In genomic region chr9:31029751-31030511, GRCm38 (mm10) we compare ENCODE assay signal across 7 mouse cellular contexts. TPM values are rescaled to one million over a fixed set of nuclear protein-coding genes. Genes with fewer than 3 reads are reported as not detected.
DNase-seq lines count a peak whose midpoint lies in the region; ATAC-seq and TF ChIP-seq lines count a peak whose summit lies in the region.

No protein-coding gene starts in this region.

- no peaks in the 10 kb centered on the region for H3K9me3 ChIP-seq in embryonic facial prominence, embryonic 11.5 days (replicated peaks; ENCODE audit: control insufficient read depth, low read length)
- no peaks in the 10 kb centered on the region for H3K9me3 ChIP-seq in limb, embryonic 12.5 days
- no peaks in the 10 kb centered on the region for H3K9me3 ChIP-seq in midbrain, embryonic 15.5 days

- 1% methylated on average over 47 of the region's 57 CpGs for WGBS in embryonic facial prominence, embryonic 11.5 days
- WGBS in kidney, adult 2 months: 1% methylated on average over 57 of the region's 57 CpGs
- WGBS in limb, embryonic 12.5 days: under 1% methylated on average over 57 of the region's 57 CpGs
- WGBS in midbrain, embryonic 15.5 days: 1% methylated on average over 49 of the region's 57 CpGs
- under 1% methylated on average over 51 of the region's 57 CpGs for WGBS in spleen, adult 2 months

- H3K9ac ChIP-seq in embryonic facial prominence, embryonic 11.5 days (replicated peaks; ENCODE audit: low read length): peak overlapping the region; percentile 96
- peak overlapping the region; percentile 97 for H3K9ac ChIP-seq in limb, embryonic 12.5 days (replicated peaks)
- H3K9ac ChIP-seq in midbrain, embryonic 15.5 days: peak overlapping the region; percentile 93

- H3K4me1 ChIP-seq in embryonic facial prominence, embryonic 11.5 days (ENCODE audit: control insufficient read depth, insufficient read depth, low read length): no peaks in the 10 kb centered on the region
- peaks cover 7% of the 10 kb centered on the region for H3K4me1 ChIP-seq in kidney, adult 2 months (ENCODE audit: control insufficient read depth, insufficient read depth, low read length)
- peaks cover 15% of the 10 kb centered on the region for H3K4me1 ChIP-seq in limb, embryonic 12.5 days (replicated peaks)
- peaks cover 14% of the 10 kb centered on the region for H3K4me1 ChIP-seq in midbrain, embryonic 15.5 days
- H3K4me1 ChIP-seq in spleen, adult 2 months (ENCODE audit: control insufficient read depth, insufficient read depth, insufficient read length): peaks cover 5% of the 10 kb centered on the region; the same call in 1 of the 2 replicates

- TF ChIP-seq POLR2A in kidney, adult 2 months (IDR thresholded peaks at IDR 0.05; ENCODE audit: low read depth, low read length): peak; percentile 99
- TF ChIP-seq POLR2A in spleen, adult 2 months (IDR thresholded peaks at IDR 0.05; ENCODE audit: low read depth, low read length): peak; percentile 82

- no peaks in the 10 kb centered on the region for H3K27me3 ChIP-seq in embryonic facial prominence, embryonic 11.5 days (ENCODE audit: control insufficient read depth, insufficient read depth, low read length)
- no peaks in the 10 kb centered on the region for H3K27me3 ChIP-seq in kidney, adult 2 months (replicated peaks; ENCODE audit: control insufficient read depth, insufficient read depth, low read length)
- H3K27me3 ChIP-seq in limb, embryonic 12.5 days: no peaks in the 10 kb centered on the region
- no peaks in the 10 kb centered on the region for H3K27me3 ChIP-seq in midbrain, embryonic 15.5 days (replicated peaks)
- no peaks in the 10 kb centered on the region for H3K27me3 ChIP-seq in spleen, adult 2 months (ENCODE audit: control insufficient read depth, insufficient read depth, low read length)

- H3K27ac ChIP-seq in embryonic facial prominence, embryonic 11.5 days (replicated peaks; ENCODE audit: low read depth, low read length): peak overlapping the region; percentile 98
- H3K27ac ChIP-seq in kidney, adult 2 months (ENCODE audit: insufficient read depth, low read depth, low read length): peak overlapping the region; percentile 95
- H3K27ac ChIP-seq in limb, embryonic 12.5 days: peak overlapping the region; percentile 99
- H3K27ac ChIP-seq in midbrain, embryonic 15.5 days: peak overlapping the region; percentile 97
- peak overlapping the region; percentile 97 for H3K27ac ChIP-seq in spleen, adult 2 months (ENCODE audit: insufficient read depth, low read length)

- peak overlapping the region; percentile 92 for H3K4me3 ChIP-seq in embryonic facial prominence, embryonic 11.5 days (ENCODE audit: low read depth, low read length)
- peak overlapping the region; percentile 100 for H3K4me3 ChIP-seq in kidney, adult 2 months (ENCODE audit: insufficient read depth, low read depth, low read length)
- peak overlapping the region; percentile 95 for H3K4me3 ChIP-seq in limb, embryonic 12.5 days (replicated peaks)
- peak overlapping the region; percentile 89 for H3K4me3 ChIP-seq in midbrain, embryonic 15.5 days
- peak overlapping the region; percentile 68 for H3K4me3 ChIP-seq in spleen, adult 2 months (ENCODE audit: extremely low read depth, insufficient read depth, insufficient read length)

- peak; percentile 99 for DNase-seq in adrenal gland, postnatal 14 days
- DNase-seq in embryonic facial prominence, embryonic 11.5 days (ENCODE audit: low spot score): peak; percentile 97
- DNase-seq in heart, adult 18-20 months: peak; percentile 97 to 98
- DNase-seq in kidney, adult 2 months: peak; percentile 98
- peak; percentile 85 to 96 for DNase-seq in spleen, adult 2 months (ENCODE audit: low read depth in 1 of 2, low spot score in 2 of 2)

- TF ChIP-seq CTCF in kidney, adult 2 months (conservative IDR thresholded peaks at IDR 0.05; ENCODE audit: insufficient read depth, insufficient read length, low read depth, low read length): no peak
- TF ChIP-seq CTCF in spleen, adult 2 months (IDR thresholded peaks at IDR 0.05; ENCODE audit: extremely low read depth, insufficient read depth, insufficient read length, insufficient replicate concordance): no peak

- H3K36me3 ChIP-seq in embryonic facial prominence, embryonic 11.5 days (replicated peaks; ENCODE audit: control insufficient read depth, insufficient read depth, low read depth, low read length): no peaks in the 10 kb centered on the region
- no peaks in the 10 kb centered on the region; the same call in 1 of the 2 replicates for H3K36me3 ChIP-seq in kidney, adult 2 months (ENCODE audit: control insufficient read depth, insufficient read depth, low read length)
- peaks cover 5% of the 10 kb centered on the region; the same call in 1 of the 2 replicates for H3K36me3 ChIP-seq in limb, embryonic 12.5 days
- no peaks in the 10 kb centered on the region for H3K36me3 ChIP-seq in midbrain, embryonic 15.5 days (replicated peaks)
- no peaks in the 10 kb centered on the region for H3K36me3 ChIP-seq in spleen, adult 2 months (ENCODE audit: control insufficient read depth, insufficient read depth, low read length)

- peak overlapping the region; percentile 62 for H3K4me2 ChIP-seq in embryonic facial prominence, embryonic 11.5 days (ENCODE audit: low read depth, low read length)
- peak overlapping the region; percentile 73 for H3K4me2 ChIP-seq in limb, embryonic 12.5 days
- peak overlapping the region; percentile 90 for H3K4me2 ChIP-seq in midbrain, embryonic 15.5 days

- peak; percentile 99 for ATAC-seq in embryonic facial prominence, embryonic 11.5 days (replicated peaks; ENCODE audit: insufficient number of reproducible peaks, low FRiP score, low TSS enrichment, low read depth)
- ATAC-seq in limb, embryonic 12.5 days (ENCODE audit: insufficient number of reproducible peaks, insufficient read depth, low FRiP score, low TSS enrichment, low read depth): peak; percentile 95
- ATAC-seq in midbrain, embryonic 15.5 days (replicated peaks): peak; percentile 98

RNA-seq across cellular contexts. Expression of gene Zbtb44, which starts 0.5 kb away (rescaled TPM):
- 44.2 and 46.1 TPM in 2 replicates for total RNA-seq in adrenal gland, postnatal 14 days (2021)
- polyA plus RNA-seq in embryonic facial prominence, embryonic 11.5 days (2014; fragmentation: Nextera tagmentation; extraction: Ambion mirVana): 6.0 and 6.3 TPM in 2 replicates
- 10 to 100 TPM; 30.3 to 35.5 TPM for total RNA-seq in heart, adult 18-20 months (2021)
- 8.3 and 9.9 TPM in 2 replicates for polyA plus RNA-seq in kidney, adult 2 months (2012; rRNA removed)
- 7.8 and 10.6 TPM in 2 replicates for polyA plus RNA-seq in limb, embryonic 12.5 days (2016; fragmentation: Nextera tagmentation; extraction: Ambion mirVana)
- 5.0 and 5.4 TPM in 2 replicates for polyA plus RNA-seq in midbrain, embryonic 15.5 days (2015; fragmentation: Nextera tagmentation; extraction: Ambion mirVana)
- 4.5 and 5.4 TPM in 2 replicates for polyA plus RNA-seq in spleen, adult 2 months (2012; rRNA removed)

Comparison
In these comparisons a context has a peak if more than half of its experiments do, and no peak if none do; other contexts are left out.
1. Peak in every context shown above with its lines: DNase-seq, ATAC-seq, H3K4me3 ChIP-seq and H3K27ac ChIP-seq.